Mouse (Mus musculus) bone marrow macrophage, adult 2 months (primary cell): ENCODE results near the gene Rims4. TPM values are rescaled to one million over a fixed set of nuclear protein-coding genes. Genes with fewer than 3 reads are reported as not detected.
A peak's percentile ranks its signal among the peaks of the same experiment; 100 is the strongest.

Experiments
- H3K27ac ChIP-seq: 2 replicates; pipeline ENCODE4 v1.5.1; 2012; ENCODE audit warnings: low read depth, low read length; ENCODE audit not compliant: insufficient read depth
- H3K4me1 ChIP-seq: 2 replicates; pipeline ENCODE4 v1.6.1; 2012; ENCODE audit warnings: low read length; ENCODE audit not compliant: control insufficient read depth, insufficient read depth
- H3K4me3 ChIP-seq: 2 replicates; pipeline ENCODE4 v1.5.1; 2012; ENCODE audit warnings: mild to moderate bottlenecking, low read length, moderate library complexity; ENCODE audit not compliant: insufficient read depth
- CTCF ChIP-seq: IDR thresholded peaks from 2 replicates; pipeline ENCODE4 v1.5.1; 2012; ENCODE audit warnings: low read depth, mild to moderate bottlenecking, low read length, moderate library complexity
- POLR2A ChIP-seq: IDR thresholded peaks from 2 replicates; pipeline ENCODE4 v1.6.1; 2012; ENCODE audit warnings: mild to moderate bottlenecking, low read depth, low read length, borderline replicate concordance
- polyA plus RNA-seq: library from polyadenylated mRNA; stranded (reverse); fragments of >200 nt; gene quantifications from 2 replicates; pipeline ENCODE4 v1.2.4, GENCODE M21; 2012; ENCODE audit not compliant: missing spikeins, insufficient read depth, insufficient read length

Rims4 gene
- polyA plus RNA-seq: not detected in 2 replicates

DNA sequence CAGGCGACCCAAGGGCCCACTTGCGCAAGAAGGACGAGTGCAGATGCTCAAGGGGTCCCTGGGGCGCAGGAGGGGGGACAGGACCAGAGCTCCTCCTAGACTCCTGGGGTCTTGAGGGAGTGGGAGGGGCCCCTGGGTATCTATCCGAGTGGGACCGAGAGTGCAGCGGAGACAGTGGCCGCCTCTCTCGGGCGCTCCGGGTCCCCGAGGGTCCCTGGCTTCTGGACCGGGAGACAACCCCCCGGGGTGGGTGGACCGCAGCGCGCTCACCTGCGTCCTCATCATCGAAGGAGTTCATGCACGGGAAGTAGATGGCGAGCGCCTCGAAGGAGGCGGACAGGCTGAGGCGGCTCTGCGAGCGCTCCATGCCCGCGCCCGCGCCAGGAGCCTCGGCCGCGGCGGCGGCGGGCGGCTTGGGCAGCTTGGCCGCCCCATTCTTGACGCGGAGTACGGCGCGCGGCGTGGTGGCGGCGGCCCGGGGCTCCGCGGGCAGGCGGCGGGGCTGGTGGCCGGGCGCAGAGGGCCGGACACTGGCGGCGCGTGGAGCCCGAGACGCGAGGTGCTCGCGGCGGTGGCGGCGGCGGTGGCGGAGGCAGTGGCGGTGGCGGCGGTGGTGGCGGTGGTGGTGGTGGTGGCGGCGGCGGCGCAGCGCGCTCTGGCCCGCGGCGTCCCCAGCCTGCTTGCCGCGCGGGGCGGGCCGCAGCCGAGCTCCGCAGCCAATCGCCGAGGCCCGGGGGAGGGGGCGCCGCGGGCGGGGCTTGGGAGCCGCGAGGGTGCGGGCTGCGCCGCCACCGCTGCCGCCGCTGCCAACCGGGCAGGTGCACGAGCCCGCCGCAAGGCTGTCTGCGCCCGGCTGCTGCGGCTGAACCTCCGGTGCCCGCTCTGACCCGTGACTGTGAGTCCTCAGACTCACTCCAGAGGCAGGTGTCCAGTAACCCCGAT lies at the start of gene Rims4:
TSS of gene Rims4 (minus strand) at position 367 of the 942 bp plus-strand sequence.
- Histone ChIP-seq H3K4me3 (peak within 1 kb of the TSS; percentile 4; the same call in 1 of the 2 replicates), H3K27ac (no peak within 1 kb of the TSS), H3K4me1 (no peaks in the 10 kb centered on the region)
- TF ChIP-seq POLR2A (no peak), CTCF (no peak)

DNA sequence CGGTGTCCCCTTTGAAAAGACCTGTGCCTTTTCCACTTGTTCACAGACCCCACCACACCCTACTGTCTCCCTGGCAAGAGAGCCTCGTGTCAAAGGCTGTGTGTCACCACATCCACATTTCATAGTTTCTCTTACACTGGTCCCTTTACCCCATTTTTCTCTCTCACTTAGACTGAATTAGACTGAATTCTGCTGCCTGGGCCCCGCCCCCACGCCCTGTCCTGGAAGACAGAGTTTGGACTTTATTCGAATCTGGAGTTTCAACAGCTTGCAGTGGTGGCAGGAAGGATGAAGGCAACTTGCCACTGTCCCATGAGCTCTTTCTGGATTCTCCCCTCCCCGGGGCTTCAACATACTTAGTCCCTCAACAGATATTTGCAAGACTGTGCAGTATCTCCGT lies 47.2 kb upstream of the Rims4 start:
- H3K4me3 ChIP-seq: no peak overlapping the region
- no peak overlapping the region for H3K27ac ChIP-seq
- H3K4me1 ChIP-seq: no peaks in the 10 kb centered on the region
- TF ChIP-seq CTCF: no peak

DNA sequence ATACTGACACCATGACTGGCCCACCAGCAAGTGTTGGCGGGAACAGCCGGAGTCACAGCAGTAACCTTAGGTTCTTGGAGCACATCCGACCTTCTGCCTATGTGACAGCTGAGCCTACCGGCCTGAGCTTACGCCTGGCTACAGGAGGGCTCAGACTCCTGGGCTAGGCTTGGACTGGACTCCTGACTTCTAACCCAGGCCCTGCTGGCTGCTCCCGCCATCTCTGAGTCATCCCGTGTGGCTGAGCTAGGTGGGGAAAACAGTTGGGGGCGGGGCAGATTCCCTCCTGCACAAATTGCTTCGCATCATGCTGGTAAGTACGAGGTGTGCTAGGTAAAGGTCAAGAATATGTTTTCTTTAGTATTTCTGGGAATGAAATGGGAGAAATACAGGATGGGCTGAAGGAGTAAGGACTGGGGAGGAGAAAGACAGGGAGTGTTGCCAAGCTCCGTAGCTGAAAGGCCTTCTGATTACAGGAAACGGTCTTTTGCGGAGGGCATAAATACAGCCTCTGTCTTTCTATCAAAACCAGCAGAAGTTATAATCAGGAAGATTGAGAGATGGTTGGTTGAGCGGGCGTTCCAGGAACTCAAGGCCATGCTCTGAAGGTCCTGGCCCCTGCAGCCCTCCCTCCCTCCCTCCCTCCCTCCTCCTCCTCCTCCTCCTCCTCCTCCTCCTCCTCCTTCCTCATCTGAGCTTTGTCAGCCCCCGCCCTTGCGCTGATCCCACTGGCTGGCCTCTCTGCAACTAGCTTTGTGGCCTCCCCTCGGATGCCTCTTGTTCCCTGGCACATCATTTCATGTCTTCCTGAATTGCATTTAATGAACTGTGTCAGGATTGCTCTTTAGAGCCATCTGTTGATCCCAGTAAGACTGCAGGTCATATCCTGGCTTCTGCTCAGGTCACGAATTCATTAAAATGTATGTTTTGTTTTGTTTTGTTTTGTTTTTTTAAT lies 46.4 kb upstream of the Rims4 start:
- TF ChIP-seq CTCF (no peak), POLR2A (no peak)
- no peak overlapping the region for H3K4me3 ChIP-seq
- H3K27ac ChIP-seq: no peak overlapping the region
- H3K4me1 ChIP-seq: no peaks in the 10 kb centered on the region

DNA sequence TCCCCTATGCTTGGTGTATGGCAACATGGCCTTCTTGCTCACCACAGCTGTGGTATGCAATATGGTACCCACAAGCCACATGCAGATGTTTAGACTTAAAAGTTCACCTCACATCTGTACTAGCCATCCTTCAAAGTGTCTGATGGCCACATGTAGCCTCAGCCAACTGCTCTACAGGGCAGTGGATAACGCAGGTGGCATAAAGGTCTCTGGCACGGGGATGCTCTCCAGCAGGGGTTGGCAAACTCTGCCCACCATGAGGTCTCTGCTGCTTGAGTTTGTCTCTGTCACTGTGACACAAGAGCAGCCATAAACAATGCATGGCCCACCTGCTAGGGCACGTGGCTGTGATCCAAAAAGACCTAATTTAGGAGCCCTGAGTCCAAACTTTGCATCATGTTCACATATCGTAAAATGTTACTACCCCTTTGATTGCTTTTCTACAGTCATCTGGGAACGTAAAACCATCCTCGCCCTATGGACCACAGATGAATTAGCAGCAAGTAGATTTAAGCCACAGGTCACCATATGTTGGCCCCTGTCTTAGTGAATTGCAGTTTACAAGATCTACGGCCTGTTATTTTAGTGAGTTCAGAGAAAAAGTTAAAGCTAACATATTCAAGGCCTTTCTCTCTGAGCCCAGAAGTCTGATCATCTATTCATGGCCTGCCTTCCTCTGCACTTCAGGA lies 35.3 kb upstream of the Rims4 start:
- no peak for TF ChIP-seq POLR2A
- no peak for TF ChIP-seq CTCF

DNA sequence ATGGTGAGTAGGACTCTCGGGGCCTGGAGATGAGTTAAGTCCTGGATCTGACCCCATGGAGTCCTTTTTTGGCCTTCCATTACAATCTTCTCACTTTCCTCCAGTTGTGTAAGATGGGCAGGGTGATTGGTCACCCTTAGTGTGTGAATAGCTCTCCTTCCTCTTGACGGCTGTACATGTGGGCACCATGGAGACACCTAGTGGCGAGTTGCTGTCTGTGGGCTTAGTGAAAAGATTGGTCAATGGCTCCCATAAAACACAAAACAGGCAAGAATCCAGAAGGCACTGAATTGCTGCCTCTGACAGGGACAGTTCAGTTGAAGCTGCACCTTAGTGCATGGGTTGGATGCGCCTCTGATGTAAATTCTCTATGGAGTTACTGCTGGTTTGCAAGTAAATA lies 33.3 kb upstream of the Rims4 start:
- Histone ChIP-seq H3K27ac (no peak overlapping the region), H3K4me3 (no peak overlapping the region), H3K4me1 (no peaks in the 10 kb centered on the region)
- peak; percentile 62 for TF ChIP-seq CTCF
- no peak for TF ChIP-seq POLR2A

More for the DNA sequence above, 35.3 kb upstream of the Rims4 start:
- Histone ChIP-seq H3K27ac (no peak overlapping the region), H3K4me1 (no peaks in the 10 kb centered on the region), H3K4me3 (no peak overlapping the region)

DNA sequence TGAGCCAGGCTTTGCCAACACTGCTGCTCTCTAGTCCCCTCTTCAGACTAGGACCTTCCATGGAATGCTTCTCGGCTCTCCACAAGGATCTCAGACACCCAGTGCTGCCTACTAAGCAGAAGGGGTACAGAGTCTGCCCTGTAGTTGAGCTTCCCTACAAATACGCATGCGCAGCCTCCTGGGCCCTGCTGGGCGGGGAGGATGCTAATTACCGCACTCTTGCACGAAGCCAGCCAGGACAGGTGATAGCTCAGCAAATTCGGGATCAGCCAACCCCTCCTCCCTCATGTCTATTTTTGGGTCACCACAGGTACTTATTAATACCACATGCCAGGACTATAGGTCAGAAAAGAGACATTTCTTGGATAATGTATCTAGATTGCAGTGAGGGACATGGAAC lies 29.5 kb upstream of the Rims4 start:
- H3K4me3 ChIP-seq: no peak overlapping the region
- TF ChIP-seq POLR2A: no peak
- no peak for TF ChIP-seq CTCF
- H3K27ac ChIP-seq: no peak overlapping the region
- H3K4me1 ChIP-seq: no peaks in the 10 kb centered on the region

DNA sequence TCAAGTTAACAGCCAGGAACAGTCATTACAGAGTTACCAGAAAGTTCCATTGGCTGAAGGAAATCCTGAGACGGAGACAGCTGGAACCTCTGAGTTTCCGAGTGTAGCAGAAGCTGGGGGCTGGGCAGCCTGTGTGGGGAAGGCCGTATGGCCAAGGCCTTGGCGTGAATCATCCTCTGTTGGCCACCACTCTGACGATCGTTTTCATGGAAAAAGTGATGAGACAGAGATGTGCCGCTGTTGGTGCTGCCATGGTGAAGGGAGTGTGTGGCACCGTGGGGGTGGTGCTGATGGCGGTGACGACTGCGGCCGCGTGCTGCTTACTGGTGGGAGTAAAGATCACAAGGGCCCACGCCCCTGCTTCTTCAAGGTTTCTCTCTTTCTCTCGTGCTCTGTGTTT lies 27.7 kb upstream of the Rims4 start:
- no peak overlapping the region for H3K4me3 ChIP-seq
- H3K4me1 ChIP-seq: no peaks in the 10 kb centered on the region
- H3K27ac ChIP-seq: no peak overlapping the region
- TF ChIP-seq POLR2A (no peak), CTCF (no peak)

DNA sequence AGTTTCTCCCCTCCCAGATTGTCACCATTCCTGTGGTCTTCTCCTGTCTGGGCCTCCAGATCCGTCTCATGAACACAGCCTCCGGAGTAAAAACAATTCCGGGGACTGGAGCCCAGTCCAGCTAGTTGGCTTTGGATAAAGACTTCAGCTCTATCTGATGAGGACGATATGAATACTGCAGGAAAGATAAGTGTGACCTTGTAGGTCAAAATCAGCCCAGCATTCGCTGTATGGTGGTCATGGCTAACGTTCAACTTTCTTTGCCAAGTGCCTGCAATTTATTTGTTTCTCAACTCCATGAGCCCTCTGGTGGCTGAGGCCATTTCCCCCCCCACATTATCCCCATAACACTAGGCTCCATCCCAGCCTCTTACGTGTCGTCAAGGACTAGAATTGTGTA lies 26.0 kb upstream of the Rims4 start:
- no peak for TF ChIP-seq POLR2A
- TF ChIP-seq CTCF: no peak
- H3K4me1 ChIP-seq: no peaks in the 10 kb centered on the region

DNA sequence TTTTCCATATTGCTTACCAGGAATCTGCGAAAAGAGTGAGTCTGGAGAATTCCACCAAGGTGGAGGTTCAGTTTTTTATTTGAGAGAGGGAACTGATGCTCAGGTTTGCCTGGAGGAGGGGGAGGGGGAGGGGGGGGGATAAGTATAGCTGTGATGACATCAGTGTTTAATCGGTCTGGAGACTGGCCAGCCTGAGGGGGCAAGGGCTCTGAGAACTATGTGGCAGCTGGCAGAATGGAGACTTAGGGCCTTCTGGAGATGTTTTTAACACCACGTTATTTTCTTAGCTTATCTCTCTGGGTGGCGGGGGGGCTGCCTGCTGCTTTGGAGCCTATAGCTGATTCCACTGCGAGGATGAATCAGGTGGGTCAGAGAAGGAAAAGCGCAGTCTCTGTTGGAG lies 24.6 kb upstream of the Rims4 start:
- Histone ChIP-seq H3K4me3 (no peak overlapping the region), H3K27ac (no peak overlapping the region), H3K4me1 (no peaks in the 10 kb centered on the region)
- TF ChIP-seq CTCF: no peak
- no peak for TF ChIP-seq POLR2A

More for the DNA sequence above, 26.0 kb upstream of the Rims4 start:
- no peak overlapping the region for H3K4me3 ChIP-seq
- H3K27ac ChIP-seq: no peak overlapping the region
